Mouse (Mus musculus): Measurements from ENCODE around the gene 1810055G02Rik.

- TF ChIP-seq CTCF (IDR thresholded peaks at IDR 0.05; ENCODE audit: low read depth, low read length) (no peak), TAL1 (conservative IDR thresholded peaks at IDR 0.05; ENCODE audit: low read depth, low read length) (no peak), GATA1 (IDR thresholded peaks at IDR 0.05; ENCODE audit: borderline replicate concordance, low read length) (no peak), POLR2AphosphoS5 (IDR thresholded peaks at IDR 0.05; ENCODE audit: insufficient replicate concordance, low read depth, low read length) (no peak)
Observed at GRCm38 (mm10) chr19:3743851-3744512, 35.9 kb downstream of the 1810055G02Rik start.

All from G1E (cell line).